Mouse (Mus musculus) ES-Bruce4 (cell line): ENCODE data around the gene Mlf2. TPM values are rescaled to one million over a fixed set of nuclear protein-coding genes. Genes with fewer than 3 reads are reported as not detected.

Experiments
- H3K27ac ChIP-seq: 2 replicates; pipeline ENCODE4 v1.5.1; 2012; ENCODE audit warnings: low read length, inconsistent platforms; ENCODE audit not compliant: insufficient read depth
- H3K27me3 ChIP-seq: 2 replicates; pipeline ENCODE4 v1.6.1; 2012; ENCODE audit warnings: mild to moderate bottlenecking, low read length, inconsistent platforms; ENCODE audit not compliant: control insufficient read depth, poor library complexity, insufficient read depth, severe bottlenecking
- H3K36me3 ChIP-seq: 2 replicates; pipeline ENCODE4 v1.6.1; 2012; ENCODE audit warnings: inconsistent platforms, mild to moderate bottlenecking, low read length, moderate library complexity; ENCODE audit not compliant: control insufficient read depth, poor library complexity, insufficient read depth, severe bottlenecking
- H3K4me1 ChIP-seq: one replicate; pipeline ENCODE4 v1.8.1; 2011; ENCODE audit warnings: low read length; ENCODE audit not compliant: control insufficient read depth, insufficient read depth
- H3K4me3 ChIP-seq: 2 replicates; pipeline ENCODE4 v1.5.1; 2011; ENCODE audit warnings: low read depth, mild to moderate bottlenecking, low read length
- H3K9ac ChIP-seq: 2 replicates; pipeline ENCODE4 v1.6.1; 2012; ENCODE audit warnings: low read depth, mild to moderate bottlenecking, inconsistent platforms; ENCODE audit not compliant: poor library complexity, severe bottlenecking
- H3K9me3 ChIP-seq: replicated peaks from 2 replicates; pipeline ENCODE4 v1.6.1; 2012; ENCODE audit warnings: mild to moderate bottlenecking, low read length, inconsistent platforms; ENCODE audit not compliant: control insufficient read depth, poor library complexity, insufficient read depth, severe bottlenecking
- CTCF ChIP-seq: IDR thresholded peaks from one replicate; pipeline ENCODE4 v1.8.1; 2011; ENCODE audit warnings: low read depth, low read length
- EP300 ChIP-seq: IDR thresholded peaks from 2 replicates; pipeline ENCODE4 v1.6.1; 2011; ENCODE audit warnings: low read depth, low read length; ENCODE audit not compliant: insufficient read depth
- POLR2A ChIP-seq: IDR thresholded peaks from one replicate; pipeline ENCODE4 v1.8.1; 2011; ENCODE audit warnings: low read length; ENCODE audit not compliant: insufficient read depth
- polyA plus RNA-seq: library from polyadenylated mRNA; stranded (reverse); fragments of >200 nt; gene quantifications from 2 replicates; pipeline ENCODE4 v1.2.4, GENCODE M21; 2011; ENCODE audit warnings: low read depth; ENCODE audit not compliant: missing spikeins, insufficient read depth, insufficient read length

Gene Mlf2
- polyA plus RNA-seq, 1 experiment, result 263 TPM

DNA sequence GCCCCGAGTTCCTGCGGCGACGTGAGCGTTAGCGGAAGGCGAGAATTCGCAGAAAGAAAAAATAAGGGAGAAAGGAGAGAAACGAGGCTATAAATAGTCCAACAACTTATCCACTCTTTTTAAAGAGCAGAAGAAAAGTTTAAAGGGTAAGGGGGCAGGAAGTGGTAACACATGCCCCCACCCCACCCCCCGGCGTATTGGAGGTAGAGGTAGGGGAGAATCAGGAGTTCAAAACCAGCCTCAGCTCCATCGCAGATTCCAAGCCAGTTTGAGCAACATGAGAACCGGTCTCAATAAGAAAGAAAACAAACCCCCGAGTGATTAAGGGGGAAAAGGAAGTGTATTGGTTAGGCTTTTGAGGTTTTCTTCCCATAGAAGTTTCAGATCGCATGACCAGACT lies 34.6 kb downstream of the Mlf2 start:
- no peaks in the 10 kb centered on the region for H3K9me3 ChIP-seq
- peak overlapping the region; percentile 90 for H3K9ac ChIP-seq
- no peaks in the 10 kb centered on the region for H3K27me3 ChIP-seq
- H3K4me1 ChIP-seq, result no peaks in the 10 kb centered on the region
- H3K36me3 ChIP-seq, result peaks cover 19% of the 10 kb centered on the region
- peak overlapping the region; percentile 95 for H3K4me3 ChIP-seq
- H3K27ac ChIP-seq, result peak overlapping the region; percentile 88
- no peak for TF ChIP-seq EP300
- no peak for TF ChIP-seq POLR2A
- TF ChIP-seq CTCF, result no peak

DNA sequence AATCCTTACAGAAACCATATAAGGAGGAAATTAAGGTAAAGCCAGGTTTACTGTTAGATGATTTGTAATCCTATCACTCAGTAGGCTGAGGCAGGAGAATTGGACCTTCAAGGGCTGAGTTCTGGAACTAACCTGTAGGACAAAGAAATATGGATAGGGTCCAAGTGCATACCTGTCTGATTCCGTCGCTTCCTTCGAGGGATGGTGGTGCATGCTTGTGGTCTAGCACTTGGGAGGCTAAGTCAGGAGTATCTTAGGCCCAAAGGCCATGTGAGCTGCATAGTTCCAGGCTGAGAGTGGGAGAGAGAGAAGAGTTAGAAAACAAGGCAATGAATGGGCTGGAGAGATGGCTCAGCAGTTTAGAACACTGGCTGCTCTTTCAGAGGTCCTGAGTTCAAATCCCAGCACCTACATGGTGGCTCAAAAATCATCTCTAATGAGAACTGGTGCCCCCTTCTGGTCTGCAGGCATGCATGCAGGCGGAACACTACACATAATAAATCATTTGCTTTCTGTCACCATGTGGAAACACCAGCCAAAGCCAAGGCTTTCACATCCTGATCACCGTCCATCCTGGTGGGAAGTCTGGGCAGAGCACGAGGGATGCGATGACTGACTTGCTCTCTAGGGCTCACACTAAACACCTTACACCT lies 35.4 kb downstream of the Mlf2 start:
- TF ChIP-seq POLR2A, result no peak
- TF ChIP-seq CTCF, result peak; percentile 44
- Histone ChIP-seq H3K27ac (peak overlapping the region; percentile 3), H3K9ac (peak overlapping the region; percentile 90), H3K4me3 (peak overlapping the region; percentile 95), H3K36me3 (peaks cover 12% of the 10 kb centered on the region), H3K27me3 (no peaks in the 10 kb centered on the region), H3K4me1 (no peaks in the 10 kb centered on the region), H3K9me3 (no peaks in the 10 kb centered on the region)

DNA sequence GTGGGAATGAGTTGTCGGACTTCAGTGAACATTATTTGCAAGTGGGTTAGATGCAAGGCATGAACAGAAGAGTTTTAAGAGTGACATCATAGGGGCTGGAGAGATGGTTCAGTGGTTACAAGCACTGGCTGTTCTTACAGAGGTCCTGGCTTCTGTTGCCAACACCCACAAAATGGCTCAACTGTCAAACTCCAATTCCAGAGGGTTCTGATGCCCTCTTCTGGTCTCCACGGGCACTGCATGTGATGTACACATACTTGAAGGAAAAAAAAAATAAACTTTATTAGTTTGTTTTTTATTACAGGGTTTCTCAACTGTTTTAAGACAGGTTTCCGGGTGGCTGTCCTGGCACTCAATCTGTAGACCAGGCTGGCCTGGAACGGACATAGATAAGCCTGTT lies 36.6 kb downstream of the Mlf2 start:
- Histone ChIP-seq H3K4me3 (no peak overlapping the region), H3K27me3 (no peaks in the 10 kb centered on the region), H3K9ac (no peak overlapping the region), H3K36me3 (peaks cover 4% of the 10 kb centered on the region), H3K4me1 (no peaks in the 10 kb centered on the region), H3K9me3 (peaks cover 2% of the 10 kb centered on the region; the same call in 1 of the 2 replicates), H3K27ac (no peak overlapping the region)
- TF ChIP-seq CTCF (peak; percentile 24), POLR2A (no peak)

Other genes starting within 250 kb of the Mlf2 start
- gene Emg1, start 219.2 kb upstream of the Mlf2 start, polyA plus RNA-seq, result 118 TPM in 2 replicates
- 329 and 331 TPM in 2 replicates for gene Phb2, start 219.1 kb upstream of the Mlf2 start, polyA plus RNA-seq
- gene Ptpn6, start 192.7 kb upstream of the Mlf2 start, polyA plus RNA-seq, result 15.4 and 32.3 TPM in 2 replicates
- gene Grcc10, start 190.0 kb upstream of the Mlf2 start, polyA plus RNA-seq, result 93.5 and 105 TPM in 2 replicates
- gene Gm45234, start 175.4 kb upstream of the Mlf2 start, polyA plus RNA-seq, result 0.59 TPM in 1 of 2 replicates, not detected in the other
- 32.0 and 35.2 TPM in 2 replicates for gene Atn1, start 174.9 kb upstream of the Mlf2 start, polyA plus RNA-seq
- 7.4 and 8.3 TPM in 2 replicates for gene Eno2, start 161.7 kb upstream of the Mlf2 start, polyA plus RNA-seq
- gene Lrrc23, start 151.7 kb upstream of the Mlf2 start, polyA plus RNA-seq, result 0.84 TPM in 1 of 2 replicates, not detected in the other
- 4.6 and 5.4 TPM in 2 replicates for gene Spsb2, start 122.7 kb upstream of the Mlf2 start, polyA plus RNA-seq
- 377 and 389 TPM in 2 replicates for gene Tpi1, start 117.1 kb upstream of the Mlf2 start, polyA plus RNA-seq
- gene Usp5, start 101.9 kb upstream of the Mlf2 start, polyA plus RNA-seq, result 80.9 and 85.2 TPM in 2 replicates
- 162 and 187 TPM in 2 replicates for gene Cdca3, start 101.8 kb upstream of the Mlf2 start, polyA plus RNA-seq
- gene Gnb3, start 91.1 kb upstream of the Mlf2 start, polyA plus RNA-seq, result not detected in 2 replicates
- 3.1 and 3.6 TPM in 2 replicates for gene P3h3, start 73.6 kb upstream of the Mlf2 start, polyA plus RNA-seq
- 2.4 and 3.2 TPM in 2 replicates for gene Gpr162, start 67.4 kb upstream of the Mlf2 start, polyA plus RNA-seq
- not detected in 2 replicates for gene Cd4, start 43.2 kb upstream of the Mlf2 start, polyA plus RNA-seq
- 4.0 and 5.9 TPM in 2 replicates for gene Lag3, start 19.7 kb upstream of the Mlf2 start, polyA plus RNA-seq
- 382 and 383 TPM in 2 replicates for gene Ptms, start 11.3 kb upstream of the Mlf2 start, polyA plus RNA-seq
- gene Cops7a, start 34.2 kb downstream of the Mlf2 start, polyA plus RNA-seq, result 145 and 154 TPM in 2 replicates
- gene Pianp, start 65.3 kb downstream of the Mlf2 start, polyA plus RNA-seq, result 14.3 and 21.4 TPM in 2 replicates
- 32.4 and 33.8 TPM in 2 replicates for gene Zfp384, start 77.8 kb downstream of the Mlf2 start, polyA plus RNA-seq
- gene Ing4, start 108.4 kb downstream of the Mlf2 start, polyA plus RNA-seq, result 44.0 and 54.7 TPM in 2 replicates
- gene Acrbp, start 118.3 kb downstream of the Mlf2 start, polyA plus RNA-seq, result 25.3 and 25.7 TPM in 2 replicates
- gene Lpar5, start 136.5 kb downstream of the Mlf2 start, polyA plus RNA-seq, result 2.5 and 3.7 TPM in 2 replicates
- 307 and 317 TPM in 2 replicates for gene Chd4, start 164.6 kb downstream of the Mlf2 start, polyA plus RNA-seq
- 75.1 and 78.4 TPM in 2 replicates for gene Nop2, start 200.5 kb downstream of the Mlf2 start, polyA plus RNA-seq
- gene Iffo1, start 213.9 kb downstream of the Mlf2 start, polyA plus RNA-seq, result 8.3 and 9.9 TPM in 2 replicates
- 933 and 990 TPM in 2 replicates for gene Gapdh, start 235.1 kb downstream of the Mlf2 start, polyA plus RNA-seq